Mouse (Mus musculus): ENCODE results near the gene Nufip1. TPM values are rescaled to one million over a fixed set of nuclear protein-coding genes. Genes with fewer than 3 reads are reported as not detected.

Gene Nufip1
- 10 to 100 TPM in 1 of 2 experiments, 1 to 10 TPM in 1; 8.6 to 10.1 TPM for total RNA-seq (2021)
- long read RNA-seq, transcript Nufip1-201 (10 exons, 3,974 nt) = major isoform, 6 of 8 reads
- long read RNA-seq, partial matches to known transcripts = 0 of 8 reads
- long read RNA-seq, other reads (novel, unspliced or antisense) = 2 of 8 reads

- DNase-seq (ENCODE audit: low spot score in 2 of 2) = peak; percentile 88 to 97
Measured at GRCm38 (mm10) chr14:76110396-76111221, at the start of gene Nufip1, which contains the start of gene Gpalpp1. Gene Nufip1, plus strand, starts transcription at chr14:76110891. Gene Gpalpp1, minus strand, starts transcription at chr14:76110760.

- DNase-seq (ENCODE audit: low spot score in 2 of 2) = no peak
Measured at GRCm38 (mm10) chr14:76067237-76067636, 43.5 kb upstream of the Nufip1 start.

GRCm38 (mm10) chr14:76068296-76068695 is 42.4 kb upstream of the Nufip1 start:
- DNase-seq (ENCODE audit: low spot score in 2 of 2) = no peak

DNA sequence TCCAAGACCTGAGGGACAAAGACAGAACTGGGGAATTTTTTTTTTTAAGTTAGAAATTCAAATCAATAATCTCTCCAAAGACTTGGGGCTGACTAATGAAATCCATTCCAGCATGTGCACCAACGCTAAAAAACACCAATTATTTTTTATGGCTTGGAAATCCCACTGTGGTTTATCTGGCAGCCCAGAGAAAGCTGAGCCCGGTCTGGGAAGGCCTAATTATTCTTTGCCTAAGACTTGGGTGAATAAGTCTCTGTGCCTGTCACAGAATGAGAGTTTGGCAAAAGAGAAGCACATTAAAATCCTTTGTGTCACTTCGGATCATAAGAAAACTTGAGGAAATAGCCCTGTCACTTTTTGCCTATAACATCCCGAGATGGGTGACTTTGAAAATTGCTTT is 41.4 kb upstream of the Nufip1 start:
- no peak for DNase-seq (ENCODE audit: low spot score in 2 of 2)

DNA sequence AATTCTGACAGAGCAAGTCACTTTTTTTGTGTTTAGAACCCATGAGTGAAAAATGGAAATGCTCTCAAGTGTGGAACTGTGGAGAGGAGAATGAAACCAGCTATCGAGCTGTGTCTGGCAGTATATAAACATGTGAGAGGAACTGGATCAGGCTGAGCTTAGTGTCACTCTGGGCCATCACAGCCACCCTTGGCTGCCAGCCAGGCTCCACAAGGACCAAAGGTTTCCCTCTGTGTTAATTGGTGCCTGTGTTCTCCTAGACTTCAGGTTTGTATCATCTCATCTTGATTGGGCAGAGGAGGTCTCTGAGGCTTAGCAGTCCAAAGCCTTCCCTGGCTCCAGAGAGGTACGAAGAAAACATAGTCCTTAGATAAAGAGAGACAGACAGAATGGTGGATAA is 38.1 kb upstream of the Nufip1 start:
- no peak for DNase-seq (ENCODE audit: low spot score in 2 of 2)

- no peak for DNase-seq (ENCODE audit: low spot score in 2 of 2)
Measured at GRCm38 (mm10) chr14:76074206-76074605, 36.5 kb upstream of the Nufip1 start.

GRCm38 (mm10) chr14:76075721-76076120 is 35.0 kb upstream of the Nufip1 start:
- DNase-seq (ENCODE audit: low spot score in 2 of 2) = no peak

DNA sequence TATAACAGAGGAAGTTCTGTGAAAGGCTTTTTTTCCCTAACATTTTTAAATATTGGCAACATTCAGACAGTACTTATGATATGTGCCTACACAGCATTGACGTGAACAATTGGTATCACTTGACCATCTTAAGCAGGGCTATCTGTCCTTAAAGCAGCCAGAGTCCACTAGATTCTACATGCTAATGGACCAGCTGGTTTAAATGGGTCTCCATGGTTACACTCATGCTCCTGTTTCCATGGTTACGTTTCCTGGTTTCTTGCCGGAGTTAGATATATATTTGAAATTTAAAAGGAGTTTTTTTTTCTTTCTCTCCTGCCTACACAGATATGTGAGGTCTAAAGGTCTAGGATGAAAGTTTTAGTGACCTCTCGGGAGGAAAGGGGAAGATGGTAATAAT is 34.1 kb upstream of the Nufip1 start:
- DNase-seq (ENCODE audit: low spot score in 2 of 2) = peak in 1 of 2 experiments; percentile 67

DNA sequence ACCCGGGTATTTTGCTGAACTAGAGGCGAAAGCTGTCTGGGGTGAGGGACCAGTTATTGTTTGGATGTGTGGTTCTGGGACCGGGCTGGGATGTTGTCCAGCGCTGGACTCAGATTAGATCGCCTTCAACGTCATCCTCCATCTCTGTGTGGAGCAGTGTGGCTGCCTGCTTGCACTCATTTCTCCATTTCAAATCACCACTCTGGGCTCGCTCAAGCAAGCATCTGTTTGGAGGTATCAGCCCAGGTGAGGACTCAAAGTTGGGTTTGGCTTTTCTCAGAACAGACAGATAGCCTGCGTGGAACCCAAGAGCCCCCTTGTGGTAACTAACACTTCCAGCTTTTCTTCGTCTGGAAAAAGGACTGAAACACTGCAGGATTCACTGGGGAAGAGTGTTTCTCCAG is 33.6 kb upstream of the Nufip1 start:
- peak; percentile 58 to 86 for DNase-seq (ENCODE audit: low spot score in 2 of 2)

GRCm38 (mm10) chr14:76081451-76081850 is 29.2 kb upstream of the Nufip1 start:
- DNase-seq (ENCODE audit: low spot score in 2 of 2) = no peak

- no peak for DNase-seq (ENCODE audit: low spot score in 2 of 2)
Measured at GRCm38 (mm10) chr14:76082086-76082636, 28.5 kb upstream of the Nufip1 start.

GRCm38 (mm10) chr14:76084188-76084587 is 26.5 kb upstream of the Nufip1 start:
- no peak for DNase-seq (ENCODE audit: low spot score in 2 of 2)

DNA sequence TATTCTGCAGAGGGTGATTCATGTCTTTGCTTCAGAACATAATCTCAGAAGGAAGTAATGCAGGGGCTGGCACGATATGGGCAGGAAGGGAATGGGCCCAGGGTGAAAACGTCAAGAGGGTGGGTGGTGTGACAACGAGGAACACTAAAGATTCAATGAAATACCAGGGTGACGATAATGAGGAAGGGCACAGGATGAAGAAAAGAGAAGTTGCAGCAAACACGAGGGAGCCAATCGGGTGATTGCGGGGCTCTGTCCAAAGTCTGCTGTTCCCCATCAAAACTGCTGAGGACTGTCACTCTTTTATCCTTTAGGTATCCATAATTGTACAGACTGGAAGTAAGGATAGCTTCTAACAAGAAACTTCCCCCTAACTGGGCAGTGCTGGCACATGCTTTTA is 13.4 kb upstream of the Nufip1 start:
- no peak for DNase-seq (ENCODE audit: low spot score in 2 of 2)

DNA sequence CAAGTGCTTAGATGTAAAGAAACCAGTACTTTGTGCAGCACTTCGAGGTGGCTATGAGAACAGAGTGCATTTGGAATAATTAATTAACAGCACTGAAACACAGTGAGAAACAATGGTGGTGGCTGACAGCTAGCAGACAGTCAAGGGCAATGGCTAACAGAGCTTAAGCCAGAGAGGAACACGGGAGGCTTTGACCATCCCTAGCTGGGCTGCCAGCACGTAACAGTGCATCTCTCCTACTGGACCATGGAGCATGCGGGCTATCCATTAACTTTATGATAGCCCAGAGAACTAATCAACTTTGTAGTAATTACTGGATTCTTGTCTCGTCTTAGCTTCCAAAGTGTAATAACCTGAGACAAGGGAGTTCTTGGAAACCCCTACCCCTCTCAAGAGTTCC is 12.9 kb upstream of the Nufip1 start:
- DNase-seq (ENCODE audit: low spot score in 2 of 2) = no peak

DNA sequence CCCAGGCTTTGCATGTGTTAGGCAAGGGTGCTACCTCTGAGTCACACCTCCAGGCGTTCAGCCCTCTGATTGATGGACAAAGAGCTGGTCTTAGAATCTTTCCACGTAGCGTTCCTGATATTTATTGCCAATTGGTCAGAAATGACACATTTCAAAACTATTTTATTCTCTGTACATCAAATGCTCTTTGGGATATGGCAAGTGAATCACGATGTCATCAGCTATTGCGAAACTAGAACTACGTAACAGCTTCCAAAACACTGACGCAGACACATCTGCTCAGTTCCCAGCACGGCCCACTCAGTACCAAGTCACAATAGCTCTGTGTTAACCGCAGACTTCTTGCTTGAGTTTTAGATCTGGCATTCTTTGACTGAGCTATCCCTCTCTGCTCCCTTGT is 11.1 kb upstream of the Nufip1 start:
- peak in 1 of 2 experiments; percentile 44 for DNase-seq (ENCODE audit: low spot score in 2 of 2)

- no peak for DNase-seq (ENCODE audit: low spot score in 2 of 2)
Measured at GRCm38 (mm10) chr14:76115744-76116143, 5.1 kb downstream of the Nufip1 start.

- no peak for DNase-seq (ENCODE audit: low spot score in 2 of 2)
Measured at GRCm38 (mm10) chr14:76118963-76119362, 8.3 kb downstream of the Nufip1 start.

GRCm38 (mm10) chr14:76120472-76120871 is 9.8 kb downstream of the Nufip1 start:
- peak; percentile 50 to 84 for DNase-seq (ENCODE audit: low spot score in 2 of 2)

DNA sequence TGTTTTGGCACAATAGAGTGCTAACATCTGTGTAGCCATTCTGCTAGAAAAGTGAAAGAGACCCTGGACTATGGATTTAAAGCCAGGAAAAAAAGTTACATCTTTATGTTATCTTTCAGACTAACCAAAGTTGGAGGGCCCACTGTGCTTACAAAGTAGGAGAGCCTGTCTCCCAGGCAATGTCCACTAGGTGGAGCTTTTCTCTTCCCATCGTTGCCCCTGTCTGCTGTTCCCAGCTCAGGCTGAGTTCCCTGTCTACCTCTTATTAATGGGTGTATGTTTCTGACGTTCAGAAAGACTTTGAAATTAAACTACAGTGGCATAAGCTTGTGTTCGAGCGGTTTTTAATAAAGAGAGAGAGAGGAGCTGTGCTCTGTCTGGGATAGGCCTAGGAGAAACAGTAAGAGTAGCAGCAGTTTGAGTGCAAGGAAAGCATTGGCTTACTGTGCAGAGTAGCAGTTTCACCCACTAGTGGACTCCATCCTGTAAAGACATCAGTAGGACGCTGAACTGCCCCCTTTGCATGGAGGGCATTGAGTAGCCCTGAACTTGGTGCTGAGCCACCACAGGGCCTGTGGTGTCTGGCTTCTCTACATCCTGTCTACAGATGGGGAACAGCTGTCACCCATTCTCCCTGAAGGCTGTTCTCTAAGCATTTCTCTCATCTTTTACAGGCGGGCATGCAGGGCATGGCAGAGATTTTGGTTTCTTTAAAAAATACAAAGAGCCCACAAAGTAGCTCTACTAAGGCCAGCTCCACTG is 11.4 kb downstream of the Nufip1 start:
- peak in 1 of 2 experiments; percentile 69 for DNase-seq (ENCODE audit: low spot score in 2 of 2)

DNA sequence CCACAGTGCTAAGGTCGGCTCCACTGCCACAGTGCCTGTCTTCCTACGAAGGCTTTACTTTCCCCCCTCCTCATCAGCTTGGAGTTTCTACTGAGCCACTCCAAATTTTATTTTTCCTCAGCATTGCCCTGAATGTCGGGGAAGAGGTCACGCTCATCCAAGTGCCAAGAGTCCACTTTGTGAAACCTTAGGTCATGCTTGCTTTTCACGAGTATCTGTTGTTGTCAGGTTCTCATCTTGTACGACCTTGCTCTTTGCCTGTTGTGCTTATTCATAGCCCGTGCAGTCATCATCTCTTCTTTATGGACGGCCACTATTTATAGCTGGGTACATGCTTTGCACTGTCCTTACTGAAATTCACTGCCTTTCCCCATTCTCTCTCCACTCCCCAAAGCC is 12.0 kb downstream of the Nufip1 start:
- no peak for DNase-seq (ENCODE audit: low spot score in 2 of 2)

- no peak for DNase-seq (ENCODE audit: low spot score in 2 of 2)
Measured at GRCm38 (mm10) chr14:76127311-76127710, 16.6 kb downstream of the Nufip1 start.

DNA sequence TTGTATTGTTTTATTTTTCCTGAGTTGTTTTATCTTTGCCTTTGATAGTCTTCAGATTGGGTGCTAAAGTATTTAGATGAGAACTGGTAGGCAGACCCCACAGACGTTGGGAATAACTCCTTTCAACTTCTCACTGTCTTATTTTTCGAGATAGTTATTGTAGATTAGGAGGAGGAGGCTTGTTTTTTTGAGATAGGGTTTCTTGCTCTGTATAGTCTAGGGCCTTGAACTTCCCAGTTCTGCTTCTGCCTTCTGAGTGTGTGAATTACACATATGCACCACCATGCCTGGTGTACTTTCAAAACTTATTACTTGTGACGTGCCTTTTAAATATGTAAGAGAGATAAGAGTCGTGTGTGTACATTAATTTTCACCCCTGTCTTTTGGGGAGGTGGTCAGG is 17.5 kb downstream of the Nufip1 start:
- no peak for DNase-seq (ENCODE audit: low spot score in 2 of 2)
